Mouse (Mus musculus): ENCODE measurements around the gene Myh10.

The Myh10 gene

DNA sequence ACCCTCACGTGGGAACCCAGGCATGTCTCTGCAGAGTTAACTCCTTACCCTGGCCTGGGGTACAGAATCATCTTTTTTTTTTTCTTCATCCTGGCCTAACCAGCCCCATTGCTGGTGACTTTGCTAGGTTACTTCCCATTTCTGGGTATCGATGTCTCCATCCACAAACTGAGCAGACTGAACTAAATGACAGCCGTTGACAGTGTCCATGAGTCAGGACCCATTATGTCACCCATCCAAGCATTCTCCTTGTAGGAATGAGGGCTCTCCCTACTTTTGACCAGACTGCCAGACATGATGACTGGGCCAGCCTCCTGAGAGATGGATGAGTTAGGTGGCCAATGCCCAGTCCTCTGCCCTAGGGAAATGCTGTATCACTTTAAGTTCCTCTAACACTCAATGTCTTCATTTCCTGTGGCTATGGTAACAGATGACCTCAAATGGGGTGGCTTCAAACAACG is 172.3 kb downstream of the Myh10 start:
- no peak for DNase-seq (ENCODE audit: low spot score)

DNA sequence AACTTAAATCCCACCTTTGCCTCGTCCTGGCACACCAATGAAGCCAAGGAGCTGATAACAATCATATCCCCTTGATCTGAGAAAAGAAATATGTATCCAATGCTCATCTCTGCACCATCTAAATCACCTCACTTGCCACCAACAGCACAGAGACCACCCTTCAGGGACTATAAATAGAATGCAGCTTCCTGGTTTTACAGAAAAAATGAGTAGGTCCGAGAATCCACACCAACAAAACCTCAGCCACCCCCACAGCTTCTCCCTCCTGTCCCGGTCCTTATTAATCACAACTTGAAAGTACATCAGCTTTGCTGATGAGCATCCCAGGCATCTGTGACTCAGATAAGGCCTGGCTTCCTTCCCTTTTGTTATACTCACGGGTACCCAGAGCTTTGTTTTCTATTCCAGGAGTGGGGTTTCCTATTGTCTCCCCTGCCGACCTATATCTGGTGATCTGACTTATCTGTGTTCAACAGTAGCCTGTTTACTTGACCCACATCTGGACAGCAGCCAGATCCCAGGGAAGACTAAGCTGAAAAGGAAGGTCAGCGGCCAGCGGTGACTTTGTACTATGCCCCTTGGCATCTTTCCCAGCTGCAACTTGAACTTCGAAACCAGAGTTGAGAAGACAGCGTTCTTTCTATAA is 173.3 kb downstream of the Myh10 start:
- no peak for DNase-seq (ENCODE audit: low spot score)

Data from urinary bladder, postnatal 10 days (tissue).